Mouse (Mus musculus): Measurements from ENCODE around the gene Yap1. TPM values are rescaled to one million over a fixed set of nuclear protein-coding genes. Genes with fewer than 3 reads are reported as not detected.

The Yap1 gene
- polyA plus RNA-seq, 1 experiment from 2014 or later = 8.3 TPM

- H3K4me2 ChIP-seq = peak overlapping the region; percentile 62
- 8% methylated on average over 12 of the region's 12 CpGs for WGBS (ENCODE audit: insufficient replicate concordance)
- 0 out of 2 replicates have a peak, but pooled peaks cover 4% of the 10 kb centered on the region for H3K36me3 ChIP-seq
- H3K4me3 ChIP-seq = peak overlapping the region; percentile 61
- peaks cover 93% of the 10 kb centered on the region for H3K27me3 ChIP-seq (replicated peaks)
- peaks cover 8% of the 10 kb centered on the region; the same call in 1 of the 2 replicates for H3K4me1 ChIP-seq
- peak overlapping the region; percentile 82; the same call in 1 of the 2 replicates for H3K27ac ChIP-seq
- no peak for ATAC-seq
- no peaks in the 10 kb centered on the region for H3K9me3 ChIP-seq (replicated peaks)
- 0 out of 2 replicates have a peak overlapping the region, but pooled peaks have one; percentile 2 for H3K9ac ChIP-seq
Measured at GRCm38 (mm10) chr9:8002806-8003205, 1.6 kb downstream of the Yap1 start.

GRCm38 (mm10) chr9:8001352-8001751, 3.0 kb downstream of the Yap1 start:
- Histone ChIP-seq H3K36me3 (0 out of 2 replicates have a peak, but pooled peaks cover 4% of the 10 kb centered on the region), H3K9me3 (replicated peaks) (no peaks in the 10 kb centered on the region), H3K27ac (no peak overlapping the region), H3K9ac (no peak overlapping the region), H3K4me2 (no peak overlapping the region), H3K27me3 (replicated peaks) (peaks cover 78% of the 10 kb centered on the region), H3K4me1 (peaks cover 8% of the 10 kb centered on the region; the same call in 1 of the 2 replicates), H3K4me3 (no peak overlapping the region)
- ATAC-seq = no peak
- 57% methylated on average over 7 of the region's 7 CpGs for WGBS (ENCODE audit: insufficient replicate concordance)

GRCm38 (mm10) chr9:7994275-7994674, 10.1 kb downstream of the Yap1 start:
- H3K9me3 ChIP-seq (replicated peaks) = no peaks in the 10 kb centered on the region
- H3K4me3 ChIP-seq = no peak overlapping the region
- H3K9ac ChIP-seq = no peak overlapping the region
- 65% methylated on average over 5 of the region's 5 CpGs for WGBS (ENCODE audit: insufficient replicate concordance)
- peaks cover 14% of the 10 kb centered on the region; the same call in 1 of the 2 replicates for H3K27me3 ChIP-seq (replicated peaks)
- ATAC-seq = no peak
- H3K27ac ChIP-seq = no peak overlapping the region
- H3K4me1 ChIP-seq = no peaks in the 10 kb centered on the region; the same call in 1 of the 2 replicates
- no peak overlapping the region for H3K4me2 ChIP-seq
- no peaks in the 10 kb centered on the region for H3K36me3 ChIP-seq

GRCm38 (mm10) chr9:7992651-7993050, 11.7 kb downstream of the Yap1 start:
- H3K9ac ChIP-seq = no peak overlapping the region
- peaks cover 3% of the 10 kb centered on the region; the same call in 1 of the 2 replicates for H3K27me3 ChIP-seq (replicated peaks)
- H3K4me1 ChIP-seq = no peaks in the 10 kb centered on the region; the same call in 1 of the 2 replicates
- H3K9me3 ChIP-seq (replicated peaks) = no peaks in the 10 kb centered on the region
- H3K4me3 ChIP-seq = no peak overlapping the region
- no peak overlapping the region for H3K27ac ChIP-seq
- no peak overlapping the region for H3K4me2 ChIP-seq
- WGBS (ENCODE audit: insufficient replicate concordance) = 69% methylated on average over 3 of the region's 3 CpGs
- H3K36me3 ChIP-seq = peaks cover 4% of the 10 kb centered on the region; the same call in 1 of the 2 replicates
- ATAC-seq = no peak

DNA sequence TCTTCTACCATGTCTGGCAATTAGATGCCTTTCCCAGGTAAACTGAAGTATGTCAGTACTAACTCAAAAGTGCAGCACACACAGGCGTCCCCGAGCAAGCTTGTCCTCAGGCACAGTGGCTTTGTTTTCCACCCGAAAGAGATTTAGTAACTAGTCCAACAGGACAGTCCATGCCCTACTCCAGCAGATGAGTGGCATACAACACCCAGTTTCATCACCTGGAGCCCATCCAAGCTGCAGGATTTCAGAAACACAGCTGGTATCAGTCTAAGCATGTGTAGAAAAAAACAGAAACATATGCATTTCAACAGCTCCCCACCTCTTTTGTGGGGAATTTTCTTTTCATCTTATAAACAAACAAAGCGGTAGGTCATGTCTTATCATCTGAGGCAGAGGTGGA, 13.5 kb downstream of the Yap1 start:
- Histone ChIP-seq H3K4me3 (no peak overlapping the region), H3K9me3 (replicated peaks) (no peaks in the 10 kb centered on the region), H3K36me3 (peaks cover 4% of the 10 kb centered on the region; the same call in 1 of the 2 replicates), H3K4me2 (no peak overlapping the region), H3K27me3 (replicated peaks) (peaks cover 3% of the 10 kb centered on the region; the same call in 1 of the 2 replicates), H3K9ac (no peak overlapping the region), H3K4me1 (no peaks in the 10 kb centered on the region; the same call in 1 of the 2 replicates), H3K27ac (no peak overlapping the region)
- no peak for ATAC-seq
- WGBS (ENCODE audit: insufficient replicate concordance) = 67% methylated on average over 4 of the region's 4 CpGs

GRCm38 (mm10) chr9:7987119-7987518, 17.3 kb downstream of the Yap1 start:
- no peak overlapping the region for H3K9ac ChIP-seq
- H3K4me1 ChIP-seq = no peaks in the 10 kb centered on the region; the same call in 1 of the 2 replicates
- WGBS (ENCODE audit: insufficient replicate concordance) = 54% methylated on average over 5 of the region's 5 CpGs
- ATAC-seq = no peak
- no peak overlapping the region for H3K4me2 ChIP-seq
- H3K27me3 ChIP-seq (replicated peaks) = no peaks in the 10 kb centered on the region; the same call in 1 of the 2 replicates
- H3K27ac ChIP-seq = no peak overlapping the region
- H3K9me3 ChIP-seq (replicated peaks) = no peaks in the 10 kb centered on the region
- no peak overlapping the region for H3K4me3 ChIP-seq
- peaks cover 4% of the 10 kb centered on the region; the same call in 1 of the 2 replicates for H3K36me3 ChIP-seq

- H3K27ac ChIP-seq = no peak overlapping the region
- no peaks in the 10 kb centered on the region for H3K27me3 ChIP-seq (replicated peaks)
- H3K4me1 ChIP-seq = no peaks in the 10 kb centered on the region
- 58% methylated on average over 4 of the region's 4 CpGs for WGBS (ENCODE audit: insufficient replicate concordance)
- peaks cover 4% of the 10 kb centered on the region; the same call in 1 of the 2 replicates for H3K36me3 ChIP-seq
- H3K9me3 ChIP-seq (replicated peaks) = no peaks in the 10 kb centered on the region
- no peak overlapping the region for H3K4me2 ChIP-seq
- no peak for ATAC-seq
- H3K4me3 ChIP-seq = no peak overlapping the region
- no peak overlapping the region for H3K9ac ChIP-seq
Measured at GRCm38 (mm10) chr9:7984287-7984686, 20.1 kb downstream of the Yap1 start.

GRCm38 (mm10) chr9:7983665-7984064, 20.7 kb downstream of the Yap1 start:
- H3K9me3 ChIP-seq (replicated peaks) = no peaks in the 10 kb centered on the region
- H3K4me3 ChIP-seq = no peak overlapping the region
- H3K27ac ChIP-seq = no peak overlapping the region
- 35% methylated on average over 2 of the region's 2 CpGs for WGBS (ENCODE audit: insufficient replicate concordance)
- peaks cover 4% of the 10 kb centered on the region; the same call in 1 of the 2 replicates for H3K36me3 ChIP-seq
- H3K9ac ChIP-seq = no peak overlapping the region
- no peak for ATAC-seq
- no peaks in the 10 kb centered on the region for H3K27me3 ChIP-seq (replicated peaks)
- no peaks in the 10 kb centered on the region for H3K4me1 ChIP-seq
- no peak overlapping the region for H3K4me2 ChIP-seq

DNA sequence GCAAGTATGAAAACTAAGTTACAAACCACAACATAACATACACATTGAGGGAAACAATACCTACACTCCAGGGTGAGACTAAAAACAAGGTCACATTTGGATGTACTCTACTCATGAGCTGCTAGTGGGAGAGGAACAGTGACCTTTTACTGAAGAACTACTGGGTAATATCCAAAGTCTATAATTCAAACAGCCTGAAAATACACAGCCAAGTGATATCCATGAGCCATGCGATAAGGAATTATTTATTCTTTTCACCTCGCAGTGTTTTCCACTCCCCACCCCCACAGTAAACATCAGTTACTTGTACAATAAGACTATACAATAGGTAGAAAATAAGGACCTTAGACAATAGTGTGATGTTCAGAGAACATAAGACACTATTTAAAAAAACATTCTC, 24.2 kb downstream of the Yap1 start:
- no peak overlapping the region for H3K4me3 ChIP-seq
- ATAC-seq = no peak
- H3K27ac ChIP-seq = no peak overlapping the region
- H3K27me3 ChIP-seq (replicated peaks) = no peaks in the 10 kb centered on the region
- H3K4me2 ChIP-seq = no peak overlapping the region
- no peaks in the 10 kb centered on the region for H3K36me3 ChIP-seq
- no peak overlapping the region for H3K9ac ChIP-seq
- WGBS (ENCODE audit: insufficient replicate concordance) = 73% methylated on average over 2 of the region's 2 CpGs
- H3K9me3 ChIP-seq (replicated peaks) = no peaks in the 10 kb centered on the region
- no peaks in the 10 kb centered on the region for H3K4me1 ChIP-seq

DNA sequence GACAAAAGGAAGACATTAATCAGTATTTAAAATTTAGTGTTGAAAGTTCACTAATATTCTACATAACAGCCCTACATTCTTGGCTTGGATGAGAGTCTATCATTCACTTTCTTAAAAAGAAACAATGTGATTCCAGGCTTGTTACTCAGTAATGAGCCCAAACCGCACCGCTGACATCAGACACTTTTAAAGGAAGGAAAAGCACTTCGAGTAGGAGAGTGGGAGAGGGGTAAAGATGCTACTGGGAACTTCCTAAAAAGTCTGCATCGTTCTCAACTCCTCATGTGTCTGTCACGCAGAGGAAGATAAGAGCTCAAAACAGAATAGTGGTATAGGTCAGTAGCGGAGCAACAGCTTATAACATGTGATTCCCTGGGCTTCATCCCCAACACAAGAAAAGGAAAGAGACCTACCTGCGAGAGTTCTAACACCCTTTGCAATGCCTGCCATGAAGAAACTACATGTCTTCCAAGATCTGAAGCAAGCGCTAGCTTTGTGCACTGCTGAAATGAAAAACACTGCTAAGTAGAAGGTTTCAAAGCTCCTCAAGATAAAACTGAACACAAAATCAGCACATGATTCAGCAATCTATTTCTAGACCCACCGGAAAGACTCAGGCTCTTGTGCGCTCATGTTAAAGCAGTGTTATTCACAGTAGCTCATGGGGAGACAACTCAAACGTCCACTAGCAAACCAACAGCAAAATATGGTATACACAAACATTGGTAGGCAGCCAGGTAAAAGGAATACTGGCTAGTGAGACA, 25.1 kb downstream of the Yap1 start:
- Histone ChIP-seq H3K9ac (no peak overlapping the region), H3K4me2 (no peak overlapping the region), H3K4me3 (no peak overlapping the region), H3K27me3 (replicated peaks) (no peaks in the 10 kb centered on the region), H3K36me3 (no peaks in the 10 kb centered on the region), H3K27ac (no peak overlapping the region), H3K4me1 (no peaks in the 10 kb centered on the region), H3K9me3 (replicated peaks) (no peaks in the 10 kb centered on the region)
- 55% methylated on average over 11 of the region's 11 CpGs for WGBS (ENCODE audit: insufficient replicate concordance)
- ATAC-seq = no peak

DNA sequence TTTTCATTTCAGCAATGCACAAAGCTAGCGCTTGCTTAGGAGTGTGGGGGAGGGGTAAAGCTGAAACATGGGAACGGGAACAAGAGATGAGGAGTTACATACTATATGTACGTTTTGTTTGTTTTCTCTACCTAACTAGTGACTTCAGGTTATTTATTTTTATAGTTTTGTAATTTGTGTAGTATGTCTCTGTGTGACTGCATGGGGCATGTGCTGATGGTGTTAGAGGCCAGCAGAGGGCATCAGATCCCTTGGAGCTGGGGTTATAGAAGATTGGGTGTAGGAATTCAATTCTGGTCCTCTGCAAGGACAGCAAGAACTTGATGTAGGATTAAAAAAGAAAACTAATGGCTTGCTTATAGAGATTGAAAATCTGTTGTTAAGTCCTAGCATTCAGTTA, 25.9 kb downstream of the Yap1 start:
- peaks cover 3% of the 10 kb centered on the region; the same call in 1 of the 2 replicates for H3K36me3 ChIP-seq
- H3K9ac ChIP-seq = no peak overlapping the region
- H3K9me3 ChIP-seq (replicated peaks) = no peaks in the 10 kb centered on the region
- WGBS (ENCODE audit: insufficient replicate concordance) = 69% methylated on average over 3 of the region's 3 CpGs
- no peaks in the 10 kb centered on the region for H3K4me1 ChIP-seq
- no peak overlapping the region for H3K4me3 ChIP-seq
- H3K27me3 ChIP-seq (replicated peaks) = no peaks in the 10 kb centered on the region
- no peak overlapping the region for H3K27ac ChIP-seq
- H3K4me2 ChIP-seq = no peak overlapping the region
- ATAC-seq = no peak

DNA sequence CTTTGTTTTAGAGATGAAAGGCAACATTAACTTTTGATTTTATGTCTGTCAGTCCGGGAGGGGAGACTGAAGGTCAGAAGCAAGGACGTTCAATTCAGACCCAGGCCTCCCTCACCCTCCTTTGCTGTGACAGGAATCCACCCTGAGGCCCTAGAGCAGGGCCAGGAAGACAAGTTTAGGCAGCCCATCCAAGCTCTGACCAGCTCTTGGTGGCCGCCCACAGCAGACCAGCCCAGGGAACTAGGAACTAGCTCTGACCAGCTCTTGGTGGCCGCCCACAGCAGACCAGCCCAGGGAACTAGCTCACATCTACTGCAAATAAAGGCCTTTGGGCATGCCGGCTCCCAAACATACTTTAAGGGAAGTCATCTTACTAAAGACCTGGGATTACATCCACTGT, 26.8 kb downstream of the Yap1 start:
- ATAC-seq = no peak
- Histone ChIP-seq H3K27me3 (replicated peaks) (no peaks in the 10 kb centered on the region), H3K4me1 (no peaks in the 10 kb centered on the region), H3K9ac (no peak overlapping the region), H3K27ac (no peak overlapping the region), H3K36me3 (peaks cover 6% of the 10 kb centered on the region; the same call in 1 of the 2 replicates), H3K9me3 (replicated peaks) (no peaks in the 10 kb centered on the region), H3K4me2 (no peak overlapping the region), H3K4me3 (no peak overlapping the region)
- 63% methylated on average over 5 of the region's 5 CpGs for WGBS (ENCODE audit: insufficient replicate concordance)
